9 mouse cellular contexts compared by ENCODE assay signal in genomic region chr13:63430206-63430605, GRCm38 (mm10).
DNase-seq lines count a peak whose midpoint lies in the region; ATAC-seq lines count a peak whose summit lies in the region.
"Had no signal": no experiment of that assay in that cellular context is flagged by ENCODE, and none has a peak within 500 bp of the region (broad histone marks: within the 10 kb centered on the region; RNA-seq: fewer than 3 reads in every experiment).

No protein-coding gene starts in this region.

- H3K9ac ChIP-seq in heart, embryonic 15.5 days, result 0 out of 2 replicates have a peak overlapping the region, but pooled peaks have one; percentile 62
- peak overlapping the region; percentile 55 for H3K9ac ChIP-seq in hindbrain, embryonic 14.5 days
- H3K9ac ChIP-seq in midbrain, embryonic 16.5 days (ENCODE audit: low read depth, low read length), result peak overlapping the region; percentile 63

- H3K4me3 ChIP-seq in heart, embryonic 15.5 days, result peak overlapping the region; percentile 72
- H3K4me3 ChIP-seq in hindbrain, embryonic 14.5 days (replicated peaks; ENCODE audit: low read length), result peak overlapping the region; percentile 58
- H3K4me3 ChIP-seq in midbrain, embryonic 16.5 days (ENCODE audit: low read depth, low read length), result peak overlapping the region; percentile 72

- intact Hi-C loops in heart, postnatal 25 days (cut with DNase I), result loop anchor here (5.0 kb wide), 1 partner anchor 132 kb away; no protein-coding TSS in a partner anchor

- no peak for ATAC-seq in heart, embryonic 15.5 days (replicated peaks; ENCODE audit: insufficient number of reproducible peaks, insufficient read depth, low FRiP score, low read depth)
- peak; percentile 1; the same call in 1 of the 2 replicates for ATAC-seq in hindbrain, embryonic 14.5 days (ENCODE audit: low FRiP score)
- ATAC-seq in midbrain, embryonic 16.5 days, result peak; percentile 2; the same call in 1 of the 2 replicates

- DNase-seq in heart, postnatal 25 days (ENCODE audit: low spot score), result no peak
- peak; percentile 23 for DNase-seq in MN1 (ENCODE audit: low spot score)
- DNase-seq in hindbrain, embryonic 14.5 days (ENCODE audit: low spot score), result no peak
- no peak for DNase-seq in adrenal gland, adult 8-10 months
- no peak for DNase-seq in gastrocnemius, postnatal 4 days (ENCODE audit: low spot score in 2 of 2)
- DNase-seq in adrenal gland, adult 2 months, result no peak
- DNase-seq: heart, adult 18-20 months had no signal

- H3K27ac ChIP-seq in heart, embryonic 15.5 days, result peak overlapping the region; percentile 98
- peak overlapping the region; percentile 93 for H3K27ac ChIP-seq in hindbrain, embryonic 14.5 days
- H3K27ac ChIP-seq in midbrain, embryonic 16.5 days (ENCODE audit: low read length), result peak overlapping the region; percentile 91

- H3K9me3 ChIP-seq in heart, embryonic 15.5 days (replicated peaks), result no peaks in the 10 kb centered on the region
- H3K9me3 ChIP-seq in hindbrain, embryonic 14.5 days (ENCODE audit: control insufficient read depth, low read length), result no peaks in the 10 kb centered on the region
- H3K9me3 ChIP-seq in midbrain, embryonic 16.5 days (replicated peaks; ENCODE audit: control insufficient read depth, low read length, poor library complexity, severe bottlenecking), result no peaks in the 10 kb centered on the region

- 77% methylated on average over 9 of the region's 9 CpGs for WGBS in heart, embryonic 15.5 days
- WGBS in hindbrain, embryonic 14.5 days, result 74% methylated on average over 9 of the region's 9 CpGs
- WGBS in midbrain, embryonic 16.5 days, result 76% methylated on average over 9 of the region's 9 CpGs

- H3K27me3 ChIP-seq in heart, embryonic 15.5 days, result no peaks in the 10 kb centered on the region
- H3K27me3 ChIP-seq in hindbrain, embryonic 14.5 days (ENCODE audit: control insufficient read depth, insufficient read depth, low read length), result no peaks in the 10 kb centered on the region
- no peaks in the 10 kb centered on the region for H3K27me3 ChIP-seq in midbrain, embryonic 16.5 days (ENCODE audit: control insufficient read depth, insufficient read depth, low read depth, low read length)

- 0 out of 2 replicates have a peak, but pooled peaks cover 3% of the 10 kb centered on the region for H3K4me1 ChIP-seq in heart, embryonic 15.5 days (replicated peaks)
- H3K4me1 ChIP-seq in hindbrain, embryonic 14.5 days (replicated peaks; ENCODE audit: control insufficient read depth, insufficient read depth, low read length), result no peaks in the 10 kb centered on the region
- peaks cover 3% of the 10 kb centered on the region for H3K4me1 ChIP-seq in midbrain, embryonic 16.5 days (ENCODE audit: control insufficient read depth, insufficient read depth, low read length)

- H3K36me3 ChIP-seq in heart, embryonic 15.5 days, result no peaks in the 10 kb centered on the region
- no peaks in the 10 kb centered on the region for H3K36me3 ChIP-seq in hindbrain, embryonic 14.5 days (replicated peaks; ENCODE audit: control insufficient read depth, insufficient read depth)
- H3K36me3 ChIP-seq in midbrain, embryonic 16.5 days (ENCODE audit: control insufficient read depth, insufficient read depth, low read length), result no peaks in the 10 kb centered on the region

- peak overlapping the region; percentile 66 for H3K4me2 ChIP-seq in heart, embryonic 15.5 days
- peak overlapping the region; percentile 74 for H3K4me2 ChIP-seq in hindbrain, embryonic 14.5 days (replicated peaks)
- H3K4me2 ChIP-seq in midbrain, embryonic 16.5 days (ENCODE audit: low read length), result peak overlapping the region; percentile 61
